Mouse (Mus musculus): Measurements from ENCODE around the gene Atp1a4.

Gene Atp1a4

DNA sequence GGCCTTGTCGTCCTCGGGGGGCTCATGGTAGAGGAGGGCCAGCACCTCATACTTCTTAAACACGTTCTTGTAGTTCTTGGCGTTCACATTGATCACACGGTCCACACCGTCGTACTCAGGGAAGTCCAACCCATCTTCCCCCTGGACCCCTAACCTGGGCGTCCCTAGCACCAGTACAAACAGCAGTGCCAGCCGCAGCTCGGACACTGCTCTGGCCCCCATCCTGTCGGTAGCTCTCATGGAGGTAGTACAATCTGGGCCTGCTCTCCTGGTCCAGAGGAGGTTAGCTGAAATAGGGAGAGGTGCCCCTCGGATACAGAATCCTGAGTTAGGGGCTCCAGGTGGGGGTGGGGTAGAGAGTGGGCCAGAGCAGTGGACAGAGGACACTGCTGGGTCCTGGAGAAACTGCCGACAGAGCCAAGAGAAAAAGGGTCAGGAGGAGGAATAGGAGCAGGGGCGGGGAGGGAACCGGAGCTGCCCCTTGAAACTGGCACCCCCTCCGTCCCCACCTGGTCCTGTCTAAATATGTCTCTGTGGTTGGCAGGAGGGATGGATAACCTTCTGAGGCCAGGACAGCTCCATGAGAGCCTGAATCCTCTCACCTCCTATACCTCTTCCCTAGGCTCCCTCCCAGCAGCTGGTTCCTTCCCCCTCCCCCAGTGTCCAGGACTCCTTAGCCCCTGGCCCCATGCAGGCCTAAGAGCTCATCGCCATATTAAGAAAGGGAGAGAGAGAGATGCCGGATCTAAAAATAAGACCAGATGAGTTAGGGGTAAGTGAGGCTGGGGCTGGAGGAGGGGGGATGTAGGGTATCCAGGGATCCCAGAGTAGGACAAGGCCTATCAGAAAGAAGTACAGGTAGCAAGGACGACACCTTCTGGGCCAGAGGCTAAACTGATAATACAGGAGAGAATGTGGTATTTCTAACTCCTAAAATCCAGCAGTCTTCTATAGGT, 38.5 kb downstream of the Atp1a4 start, which contains the start of gene Casq1:
Casq1 (minus strand) TSS at position 418 of the 956 bp plus-strand sequence.
- DNase-seq (ENCODE audit: low spot score): no peak

DNA sequence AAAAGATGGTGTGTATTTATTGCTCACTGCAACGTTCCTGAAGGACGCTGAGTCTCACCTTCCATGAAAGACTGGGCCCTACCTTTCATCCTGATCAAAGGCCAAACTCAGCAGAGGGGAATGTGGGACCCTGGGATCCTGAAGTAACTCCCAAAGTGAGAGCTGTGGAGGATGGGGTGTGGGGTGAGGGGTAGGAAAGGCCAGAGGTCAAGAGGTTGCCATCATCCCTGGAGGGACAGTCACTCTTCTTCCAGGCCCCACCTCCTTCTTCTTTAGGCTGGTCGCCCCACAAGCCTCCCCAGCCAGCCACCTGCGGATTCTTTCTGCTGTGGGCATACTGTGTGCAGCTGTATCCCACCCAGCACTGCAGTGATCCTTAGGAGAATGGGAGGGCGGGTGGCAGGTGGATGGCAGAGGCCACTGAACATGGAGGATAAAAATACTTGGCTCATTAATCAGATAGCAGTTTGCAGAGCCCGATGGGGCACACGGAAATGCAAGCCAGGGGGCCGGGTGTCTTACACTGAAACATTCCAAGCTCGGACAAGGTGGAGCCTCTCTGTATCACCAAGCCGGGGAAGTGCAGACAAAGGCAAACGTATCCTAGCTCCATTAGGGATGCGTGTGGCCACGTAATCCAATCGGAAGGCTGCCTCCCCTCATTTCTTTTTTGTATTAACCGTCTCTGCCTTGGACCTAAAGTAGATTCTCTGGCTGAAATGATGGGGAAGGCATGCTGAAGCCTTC, 39.9 kb downstream of the Atp1a4 start:
- no peak for DNase-seq (ENCODE audit: low spot score)

DNA sequence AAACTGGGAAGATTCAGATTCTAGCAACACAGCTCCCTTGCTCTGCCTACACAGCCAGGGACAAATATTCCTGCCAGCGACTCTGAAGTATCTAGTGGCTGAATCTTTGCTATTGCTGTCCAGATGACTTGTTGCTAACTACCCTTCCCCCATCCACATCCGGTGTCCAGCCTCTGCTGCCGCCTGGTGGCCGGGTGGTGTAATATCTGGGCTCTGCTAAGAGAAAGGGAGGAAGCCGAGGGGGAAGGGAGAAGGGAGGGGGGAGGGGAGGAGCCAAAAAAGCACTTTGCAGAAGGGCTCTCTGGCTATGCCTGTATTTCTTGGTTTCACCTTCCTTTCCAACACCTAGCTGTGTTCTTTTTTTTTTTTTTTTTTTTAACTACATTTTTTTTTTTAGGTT, 41.1 kb downstream of the Atp1a4 start:
- peak; percentile 90 for DNase-seq (ENCODE audit: low spot score)

DNA sequence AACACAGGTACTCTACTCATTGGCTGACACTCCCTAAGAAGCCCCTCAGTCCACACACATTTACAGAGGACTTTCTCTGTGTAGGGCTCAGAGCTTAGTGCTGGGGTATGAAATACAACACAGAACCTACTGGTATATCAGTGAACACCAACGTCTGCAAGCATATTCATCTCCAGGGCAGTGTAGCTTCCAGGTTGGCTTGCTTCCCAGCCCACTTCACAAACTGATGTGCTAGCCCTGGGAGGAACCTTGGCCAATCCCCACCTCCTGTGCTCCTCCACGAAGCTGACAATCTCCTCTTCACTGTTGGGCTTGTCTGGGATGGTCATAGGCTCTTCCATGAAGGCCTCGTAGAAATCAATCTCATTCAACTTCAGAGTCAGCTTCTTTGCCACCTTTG, 43.5 kb downstream of the Atp1a4 start:
- no peak for DNase-seq (ENCODE audit: low spot score)

DNA sequence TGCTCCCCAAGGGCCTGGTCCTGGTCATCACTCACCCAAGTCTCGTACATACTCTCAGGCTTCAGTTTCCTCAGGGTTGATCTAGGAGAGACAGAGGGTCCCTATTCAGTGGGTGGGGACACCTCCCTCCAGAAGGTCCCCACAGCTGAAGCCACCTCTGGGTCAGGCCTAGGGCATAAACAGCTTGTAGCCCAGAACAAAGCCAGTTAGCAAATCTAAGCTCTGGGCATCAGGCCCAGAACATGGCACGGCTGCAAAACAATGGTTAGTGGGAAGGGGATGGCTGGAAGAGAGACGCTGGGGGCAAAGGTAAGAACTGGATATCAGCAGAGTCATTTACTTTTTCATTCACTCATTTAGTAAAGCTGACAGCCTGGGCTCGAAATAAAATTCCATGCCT, 44.4 kb downstream of the Atp1a4 start:
- no peak for DNase-seq (ENCODE audit: low spot score)

DNA sequence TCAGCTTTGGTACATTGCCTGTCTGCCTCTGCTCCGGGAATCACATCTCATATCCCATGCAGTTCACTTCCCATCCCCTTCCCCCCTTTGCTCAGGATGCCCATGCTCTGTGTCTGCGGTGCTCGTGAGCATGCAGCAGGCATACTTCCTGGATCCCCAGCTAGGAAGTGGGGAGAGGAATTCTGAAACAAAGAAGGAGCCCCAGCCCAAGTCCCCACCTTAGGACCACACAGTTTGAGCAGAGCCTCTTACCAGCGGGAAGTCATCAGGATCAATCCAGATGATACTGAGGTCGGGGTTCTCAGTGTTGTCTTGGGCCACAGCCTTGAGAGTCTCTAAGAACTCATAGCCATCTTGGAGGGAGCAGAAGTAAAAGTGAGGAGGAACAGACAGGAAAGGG, 45.4 kb downstream of the Atp1a4 start:
- no peak for DNase-seq (ENCODE audit: low spot score)

DNA sequence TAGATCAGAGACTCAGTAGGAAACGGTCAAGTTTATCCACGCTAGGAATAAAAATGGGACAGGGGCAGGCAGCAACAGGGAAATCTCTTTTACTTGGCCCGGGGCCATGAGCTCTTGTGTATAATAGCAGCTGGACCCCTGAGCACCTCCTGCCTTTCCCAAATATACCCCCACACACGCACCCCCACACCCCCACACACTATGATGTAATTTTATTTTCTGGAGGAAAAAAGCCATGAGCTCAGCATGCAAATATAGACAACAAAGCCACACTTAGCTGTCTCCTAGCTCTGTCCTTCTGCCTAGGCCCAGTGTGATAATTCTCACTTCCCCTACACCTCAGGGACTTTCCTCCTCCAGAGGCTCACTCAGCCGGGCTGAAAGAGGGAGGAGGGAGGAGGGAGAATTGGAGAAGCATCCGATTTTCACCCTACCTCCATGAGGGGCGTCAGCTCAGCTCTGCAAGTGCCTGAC, 51.1 kb downstream of the Atp1a4 start:
- DNase-seq (ENCODE audit: low spot score): no peak

DNA sequence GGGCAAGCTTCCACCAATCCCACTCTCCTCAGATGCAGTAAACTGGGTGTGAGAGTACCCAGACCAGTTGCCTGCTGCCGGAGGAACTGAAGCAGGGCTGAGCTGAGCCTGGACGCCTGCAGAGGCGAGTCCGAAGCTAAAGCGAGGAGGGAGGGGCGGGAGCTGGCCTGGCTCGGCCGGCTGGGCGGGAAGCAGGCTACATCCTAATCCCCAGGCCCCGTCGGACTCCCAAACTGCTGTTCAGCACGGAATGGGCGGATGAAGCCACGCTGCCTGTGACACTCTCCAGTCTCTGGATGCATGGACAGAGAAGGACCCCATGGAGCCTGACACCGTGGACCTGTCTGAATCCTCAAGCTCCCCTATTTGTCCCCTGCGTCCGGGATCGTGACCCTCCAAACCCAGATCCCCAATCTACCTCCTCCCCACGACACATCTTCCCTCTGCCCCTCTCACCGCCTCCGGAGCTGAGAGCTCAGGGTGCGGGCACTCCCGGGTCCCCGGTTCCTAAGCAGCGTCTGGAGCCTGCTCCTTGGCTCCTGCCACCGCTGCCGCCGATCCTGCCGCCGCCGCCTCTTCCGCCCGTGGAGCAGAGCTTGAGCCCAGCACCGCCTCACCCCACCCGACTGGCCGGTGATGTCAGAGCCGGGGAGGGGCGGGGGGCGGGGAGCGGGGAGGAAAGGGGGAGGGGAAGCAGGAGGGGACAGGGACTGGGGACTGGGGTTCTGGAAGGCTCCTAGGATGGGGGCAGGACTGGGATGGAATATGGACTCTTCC, 51.9 kb downstream of the Atp1a4 start, which contains the start of gene Pea15a:
Pea15a (minus strand) TSS at position 664 of the 777 bp plus-strand sequence.
- DNase-seq (ENCODE audit: low spot score): peak; percentile 88

DNA sequence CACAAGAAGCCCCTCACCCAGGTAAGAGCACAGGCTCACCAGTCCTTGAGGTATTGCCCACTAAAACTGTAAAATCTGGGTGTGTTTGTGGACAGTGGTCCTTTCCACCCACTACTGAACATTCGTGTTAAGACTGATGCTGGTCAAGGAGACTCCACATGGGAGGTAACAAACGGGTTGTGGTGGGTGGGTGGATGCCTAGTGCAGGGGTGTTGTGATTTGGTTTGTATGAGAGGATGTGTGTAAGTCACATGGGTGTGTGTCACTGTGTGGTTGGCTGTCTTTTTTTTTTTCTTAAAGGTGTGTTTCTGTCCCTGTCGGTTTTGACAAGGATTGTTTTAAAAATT, 52.5 kb downstream of the Atp1a4 start:
- DNase-seq (ENCODE audit: low spot score): no peak

DNA sequence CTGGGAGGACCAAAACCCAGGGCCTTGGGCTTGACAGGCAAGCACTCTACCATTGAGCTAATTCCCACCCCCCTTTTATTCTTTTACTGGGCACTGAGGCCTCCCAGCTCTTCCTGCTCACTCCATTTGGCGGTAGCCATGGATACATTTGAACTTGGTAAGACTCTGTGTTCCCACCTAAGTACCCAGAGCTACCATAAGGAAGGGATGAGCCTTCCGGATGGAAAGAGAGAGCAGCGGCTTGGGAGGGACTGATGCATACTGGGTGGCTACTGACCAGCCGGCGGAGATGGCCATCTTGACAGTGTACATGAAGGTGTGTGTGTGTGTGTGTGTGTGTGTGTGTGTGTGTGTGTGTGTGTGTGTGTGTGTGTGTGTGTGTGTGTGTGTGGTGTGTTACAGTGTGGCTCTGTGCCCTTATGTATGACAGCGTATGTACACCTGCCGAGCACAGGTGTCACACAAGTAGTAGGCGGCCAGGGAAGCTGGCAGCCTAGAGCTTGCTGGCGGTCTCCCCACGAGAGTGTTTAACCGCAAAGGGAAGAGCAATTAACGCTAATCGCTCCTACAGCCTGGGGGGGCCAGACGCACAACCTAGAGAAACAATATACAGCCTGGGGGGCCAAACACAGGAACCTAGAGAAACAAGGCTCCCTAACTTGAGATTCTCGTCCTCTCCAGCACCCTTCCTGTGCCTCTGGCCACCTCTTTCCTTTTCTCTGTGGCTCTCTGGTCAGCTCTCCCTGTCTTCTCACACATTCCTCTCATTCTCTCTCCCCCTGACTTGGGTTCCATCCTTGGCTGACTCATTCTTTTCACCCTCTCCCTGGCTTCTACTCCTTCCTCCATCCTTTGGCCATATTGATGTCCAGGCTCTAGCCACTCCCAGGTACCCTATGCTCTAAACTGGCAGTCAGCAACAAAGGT, 53.1 kb downstream of the Atp1a4 start:
- no peak for DNase-seq (ENCODE audit: low spot score)

DNA sequence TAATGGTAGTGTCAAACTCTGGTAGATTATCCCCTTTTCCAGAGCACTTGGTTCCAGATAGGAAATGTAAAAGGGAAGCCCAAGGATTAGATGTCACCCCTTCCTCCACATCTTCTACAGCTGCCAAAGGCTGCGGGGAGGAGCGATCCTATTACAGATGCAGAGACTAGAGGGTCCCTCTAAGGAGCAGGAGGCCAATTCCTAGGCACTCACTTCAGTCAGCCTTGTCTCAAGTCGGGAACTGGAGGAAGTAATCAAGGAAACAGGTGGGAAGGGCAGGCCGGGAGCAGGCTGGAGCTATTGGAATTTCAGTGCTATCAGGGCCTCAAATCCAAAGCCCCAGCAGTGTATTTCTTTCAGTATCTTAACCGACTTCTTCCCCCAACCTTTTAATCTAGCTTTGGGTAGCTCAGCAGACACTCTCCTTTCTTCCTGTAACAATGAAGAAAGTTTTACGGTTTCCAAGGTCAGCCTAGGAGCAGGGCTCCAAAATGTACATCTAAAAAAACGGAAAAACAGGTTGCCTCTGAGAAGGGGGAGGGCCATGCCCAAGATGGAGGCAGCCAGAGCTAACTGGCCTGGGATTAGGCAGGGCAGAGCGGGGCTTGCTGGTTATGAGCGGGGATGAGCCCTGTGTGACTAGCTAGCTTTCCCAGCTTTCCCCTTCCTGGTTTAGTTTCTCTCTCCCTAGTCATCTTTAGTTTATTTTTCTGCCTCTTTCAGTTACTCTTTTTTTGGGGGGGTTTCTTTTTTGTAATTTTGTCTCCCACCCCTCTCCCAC, 54.0 kb downstream of the Atp1a4 start:
- no peak for DNase-seq (ENCODE audit: low spot score)

DNA sequence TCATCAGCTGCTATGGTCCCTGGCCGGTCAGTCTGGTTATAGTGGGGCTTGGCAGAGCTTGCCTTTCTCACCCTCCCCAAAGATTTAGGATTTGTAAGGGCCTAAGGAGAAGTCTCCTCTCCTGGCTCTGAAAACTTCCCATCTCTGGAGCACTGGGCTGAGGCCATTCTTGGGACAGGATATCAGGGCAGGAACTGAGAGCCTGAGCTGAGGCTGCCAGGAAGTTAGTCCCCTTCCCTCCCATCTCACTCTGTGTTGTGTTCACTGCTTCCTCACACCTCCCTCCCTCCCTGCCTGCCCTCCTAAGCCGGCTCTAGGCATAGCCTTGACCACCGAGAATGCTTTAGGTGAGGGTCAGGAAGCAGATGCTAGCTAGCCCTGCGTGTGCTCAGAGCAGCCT, 54.6 kb downstream of the Atp1a4 start:
- DNase-seq (ENCODE audit: low spot score): no peak

DNA sequence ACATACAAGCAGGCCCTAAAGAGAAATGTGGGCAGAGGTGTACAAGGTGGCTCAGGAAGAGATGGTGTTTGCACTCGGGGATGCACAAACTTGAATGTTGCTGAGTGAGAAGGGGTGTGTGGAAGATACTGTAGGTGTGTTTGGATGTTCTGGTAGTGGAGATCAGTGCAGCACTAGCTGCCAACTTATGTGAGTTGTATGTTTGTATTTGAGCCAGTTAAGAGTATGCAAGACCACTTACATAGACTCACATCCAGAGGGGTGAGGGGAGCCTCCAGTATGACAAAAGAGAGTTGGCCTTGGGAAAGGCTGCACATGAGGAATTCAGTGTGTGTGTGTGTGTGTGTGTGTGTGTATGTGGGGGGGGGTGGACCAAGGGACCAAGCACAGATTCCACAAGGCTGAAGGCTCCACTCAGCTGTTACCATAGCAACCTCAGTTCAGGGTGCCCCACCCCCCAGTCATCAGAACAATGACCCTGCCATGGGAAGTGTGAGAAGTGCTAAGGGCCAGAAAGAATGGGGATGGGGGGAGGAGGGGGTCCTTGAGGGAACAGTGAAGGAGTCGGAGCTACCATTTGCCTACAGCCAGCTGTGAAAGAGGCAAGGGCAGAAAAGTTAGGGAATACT, 55.2 kb downstream of the Atp1a4 start:
- DNase-seq (ENCODE audit: low spot score): no peak

DNA sequence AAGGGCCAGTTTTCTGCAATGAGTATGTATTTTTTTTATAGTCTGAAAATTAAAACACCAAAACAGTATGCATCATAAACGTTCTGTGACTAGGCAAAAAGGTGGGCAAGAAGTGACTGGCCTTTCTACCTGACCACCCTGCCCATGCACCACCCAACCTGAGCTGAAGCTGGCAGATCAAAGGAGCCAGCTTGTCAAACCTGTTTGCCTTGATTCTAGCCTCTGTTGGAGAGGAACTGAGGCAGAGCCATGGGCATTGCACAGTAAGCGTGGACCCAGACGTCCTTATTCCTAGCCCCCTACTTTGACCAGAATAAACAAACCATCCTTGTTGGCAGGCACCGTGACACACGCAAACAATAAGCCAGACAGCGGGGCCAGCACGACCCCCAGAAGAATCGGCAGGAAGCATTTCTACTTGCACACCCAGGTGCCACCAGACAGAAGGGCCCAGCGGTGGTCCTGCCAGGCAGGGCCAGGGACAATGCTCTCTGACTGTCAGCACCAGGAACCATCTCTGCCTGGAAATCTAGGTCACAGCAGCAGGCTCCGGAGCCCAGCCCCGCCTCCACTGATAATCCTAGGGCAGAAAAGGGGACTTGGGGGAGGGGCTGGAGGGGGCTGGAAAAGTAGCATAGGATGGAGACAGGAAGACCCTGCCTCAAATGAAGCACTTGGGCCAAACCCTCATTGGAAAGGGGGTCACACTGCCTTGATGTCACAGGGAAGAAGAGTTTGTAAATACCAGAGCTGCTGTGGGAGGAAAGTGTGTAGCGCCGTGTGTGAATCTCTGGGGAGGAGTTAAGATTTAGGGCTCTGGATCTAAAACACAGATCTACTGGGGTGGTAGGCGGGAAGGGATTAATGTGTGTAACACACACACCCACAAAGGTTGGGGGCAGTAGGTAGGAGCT, 56.0 kb downstream of the Atp1a4 start:
- DNase-seq (ENCODE audit: low spot score): no peak

DNA sequence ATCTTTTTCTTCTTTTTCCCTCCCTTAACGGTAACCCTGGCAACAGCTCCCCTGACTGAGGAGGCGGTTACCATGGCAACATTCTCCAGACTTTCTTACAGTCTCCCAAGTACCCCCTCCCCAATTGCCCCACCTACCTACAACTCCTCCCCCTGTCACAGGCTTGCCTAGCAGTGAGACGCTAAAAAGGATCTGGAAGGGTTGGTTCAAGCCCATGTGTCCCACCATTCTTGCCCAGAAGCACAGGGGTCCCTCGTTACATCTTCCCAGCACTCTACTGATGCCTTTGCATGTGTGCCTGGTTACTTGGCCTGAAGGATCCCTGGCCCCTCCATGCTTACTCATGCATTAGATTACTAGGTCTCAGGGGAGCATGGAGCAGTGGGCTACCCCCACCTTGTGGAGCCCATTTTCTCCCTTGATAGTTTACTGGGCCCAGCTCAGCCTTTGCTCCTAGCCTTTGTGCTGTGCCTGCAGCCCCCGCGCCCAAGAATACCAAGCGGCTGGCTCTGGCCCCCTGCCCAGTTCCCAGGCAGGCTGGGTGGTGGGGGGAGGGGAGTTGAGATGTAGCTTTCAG, 57.3 kb downstream of the Atp1a4 start:
- DNase-seq (ENCODE audit: low spot score): no peak

DNA sequence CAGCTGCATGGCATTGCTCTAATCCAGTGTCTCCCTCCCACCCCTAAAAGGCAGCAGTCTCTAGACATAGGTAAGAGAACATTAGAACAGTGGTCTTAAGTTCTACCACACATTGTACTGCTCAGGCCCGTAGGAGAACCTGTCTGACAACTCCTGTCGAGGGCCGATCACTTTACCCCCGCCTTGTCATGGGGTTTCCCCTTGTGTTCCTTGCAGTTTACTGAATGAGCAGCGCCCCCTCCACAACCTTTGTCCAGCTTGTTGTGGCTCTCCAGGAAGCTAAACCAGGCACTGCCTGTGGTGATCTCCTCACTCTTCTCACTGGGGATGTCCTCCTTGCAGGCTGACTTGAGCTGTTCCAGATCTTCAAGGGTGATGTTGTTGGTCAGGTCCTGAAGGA, 58.1 kb downstream of the Atp1a4 start:
- DNase-seq (ENCODE audit: low spot score): no peak

DNA sequence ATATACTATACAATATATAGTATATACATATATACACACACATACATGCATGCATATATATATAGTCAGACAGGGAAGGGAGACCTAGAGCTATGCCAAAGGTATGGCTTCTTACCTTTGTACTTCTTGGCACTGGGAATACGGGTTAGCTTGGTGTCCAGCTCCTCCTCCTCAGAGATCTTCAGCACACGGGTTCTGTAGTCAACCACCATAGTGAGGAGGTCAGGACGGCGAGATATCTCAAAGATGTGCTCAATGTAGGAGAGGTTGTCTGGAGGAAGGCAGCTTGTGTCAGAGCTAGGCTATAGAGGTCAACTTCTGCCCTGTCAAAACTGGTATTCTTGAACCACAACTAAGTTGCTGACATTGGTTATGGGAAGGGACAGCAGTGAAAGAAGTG, 59.2 kb downstream of the Atp1a4 start:
- DNase-seq (ENCODE audit: low spot score): no peak

DNA sequence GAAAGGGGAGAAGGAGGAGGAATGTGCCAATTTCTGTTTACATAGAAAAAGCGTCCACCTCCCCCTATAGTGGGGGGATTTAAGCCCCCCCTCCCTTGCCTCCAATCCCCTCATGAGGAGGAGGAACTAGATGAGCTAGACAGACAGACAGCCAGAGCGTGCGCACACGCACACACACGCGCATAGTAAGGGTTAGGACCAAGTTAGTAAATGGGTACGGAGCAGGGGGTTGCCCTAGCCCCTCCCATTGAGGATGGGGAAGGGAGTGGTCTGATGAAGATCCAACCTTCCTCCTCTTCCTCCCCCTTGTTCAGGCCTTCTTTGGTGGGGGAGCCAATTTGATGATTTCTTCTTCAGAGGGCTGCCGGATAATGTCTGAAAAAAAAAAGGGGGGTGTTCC, 59.9 kb downstream of the Atp1a4 start:
- DNase-seq (ENCODE audit: low spot score): no peak

All from yolk sac, embryonic 10.5 days (tissue).